Mouse (Mus musculus): Measurements from ENCODE around the gene Reg3g. TPM values are rescaled to one million over a fixed set of nuclear protein-coding genes. Genes with fewer than 3 reads are reported as not detected.
"Not testable (repeated sequence)": the region's sequence is repeated elsewhere in the genome, so short reads cannot be mapped to it uniquely, and the experiment has no call there.

Gene Reg3g
- 10 to 100 TPM in 1 of 2 experiments, not detected in 1; 51.3 TPM for total RNA-seq (2021)
- long read RNA-seq, experiment 1 = 0 reads
- long read RNA-seq, experiment 2, transcript Reg3g-201 (6 exons, 771 nt) = major isoform, 24 of 27 reads
- long read RNA-seq, experiment 2, partial matches to known transcripts = 3 of 27 reads
- long read RNA-seq, experiment 2, other reads (novel, unspliced or antisense) = 0 of 27 reads

DNA sequence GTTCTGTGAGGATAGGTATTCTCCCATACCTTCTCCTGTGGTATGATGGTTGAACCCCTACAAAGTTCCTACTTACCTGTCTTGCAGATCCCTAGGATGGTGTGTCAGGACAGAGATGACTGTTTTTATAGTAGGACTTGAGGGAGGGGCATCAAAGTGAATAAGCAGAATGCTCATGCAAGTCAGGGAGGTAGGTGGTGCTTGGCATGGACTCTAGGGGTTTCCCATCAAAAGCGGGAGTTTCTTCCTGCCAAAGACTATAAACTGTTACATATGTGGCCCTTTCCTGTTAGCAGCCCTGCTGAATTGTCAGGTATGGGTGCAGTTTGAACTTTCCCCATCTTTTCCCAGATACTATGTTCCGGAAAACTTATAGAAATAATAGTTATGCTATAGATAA is at the start of gene Reg3g:
Reg3g (minus strand) TSS at position 101 of the 400 bp plus-strand sequence.
- DNase-seq = no peak

DNA sequence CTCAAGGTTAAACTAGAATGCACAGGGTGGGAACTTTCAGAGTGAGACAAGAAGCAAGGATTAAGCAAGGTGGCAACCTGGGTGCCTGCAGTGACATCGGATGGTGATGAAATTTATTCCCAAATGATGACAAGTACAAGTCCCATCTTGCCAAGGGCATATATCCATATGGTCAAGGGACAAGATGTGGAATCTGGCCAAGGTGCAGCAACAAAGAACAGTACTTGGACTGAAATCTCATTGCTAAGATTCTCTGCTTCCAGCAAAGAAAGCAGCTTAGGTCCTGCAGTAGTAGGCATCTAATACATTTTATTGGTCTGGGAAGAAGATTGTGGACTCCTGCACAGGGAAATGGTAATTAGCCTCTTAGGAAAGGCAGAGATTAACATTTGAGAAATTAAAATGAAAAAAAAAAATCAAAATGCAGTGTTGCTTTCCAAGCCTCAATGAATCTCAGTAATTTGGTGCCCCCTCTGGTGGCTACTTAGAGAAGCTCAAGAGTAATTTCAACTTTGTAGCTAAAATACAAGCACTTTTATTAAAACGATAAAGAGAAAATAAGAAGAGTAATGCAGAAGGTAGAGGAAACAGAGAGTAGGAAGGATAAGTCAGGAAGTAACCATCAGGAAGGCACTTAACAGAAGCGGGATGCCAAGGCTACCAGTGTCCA is 47.2 kb upstream of the Reg3g start:
- DNase-seq = no peak

DNA sequence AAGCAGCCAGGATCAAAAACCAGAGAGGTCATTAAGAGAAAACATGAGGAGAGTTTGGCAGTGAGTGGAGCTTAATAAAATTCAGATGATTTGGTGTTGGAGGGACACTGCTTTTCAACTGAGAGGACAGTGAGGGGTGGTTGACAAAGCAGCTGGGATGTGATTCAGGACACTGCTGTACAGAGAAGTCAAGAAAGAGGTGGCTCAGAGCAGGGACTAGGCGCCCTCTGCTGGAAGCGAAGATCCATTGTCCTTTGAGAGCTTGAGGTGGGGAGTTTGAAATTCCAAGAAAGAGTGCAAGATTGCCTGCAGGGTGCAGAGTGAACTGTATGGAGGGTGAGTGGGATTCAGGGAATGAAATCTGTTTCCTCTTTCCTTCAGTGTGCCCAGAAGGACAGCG is 44.2 kb upstream of the Reg3g start:
- DNase-seq = peak; percentile 4 to 9

DNA sequence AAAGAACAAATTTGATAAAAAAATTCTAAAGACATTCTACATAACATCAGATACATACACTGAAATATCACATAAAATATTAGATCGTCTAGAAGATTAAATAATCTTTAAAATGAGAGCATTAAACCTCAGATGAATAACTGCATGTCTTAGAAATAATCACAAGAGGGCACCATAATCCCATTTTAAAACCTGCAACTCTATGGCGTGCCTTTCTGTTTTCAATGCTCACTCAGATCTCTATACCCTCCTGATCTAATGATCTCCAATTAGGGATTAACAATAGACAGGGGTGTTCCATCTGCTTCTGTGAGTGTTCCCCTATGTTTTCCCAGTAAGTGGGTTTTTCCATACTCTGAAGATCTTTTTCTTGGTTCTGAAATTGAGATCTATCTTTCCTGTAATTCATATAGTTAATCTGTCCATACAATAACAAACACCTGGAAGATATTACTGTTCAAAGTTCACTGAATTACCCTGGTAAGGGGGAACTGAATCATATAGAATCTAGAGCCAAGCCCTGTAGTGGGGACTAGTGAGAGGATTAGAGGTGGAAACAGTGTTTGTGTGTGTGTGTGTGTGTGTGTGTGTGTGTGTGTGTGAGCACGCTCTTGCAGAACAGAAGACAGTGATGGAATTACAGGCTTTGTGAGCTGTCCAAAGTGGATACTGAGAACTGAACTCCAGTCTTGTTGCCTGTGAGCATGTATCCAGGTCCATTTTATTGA is 41.7 kb upstream of the Reg3g start:
- no peak for DNase-seq

DNA sequence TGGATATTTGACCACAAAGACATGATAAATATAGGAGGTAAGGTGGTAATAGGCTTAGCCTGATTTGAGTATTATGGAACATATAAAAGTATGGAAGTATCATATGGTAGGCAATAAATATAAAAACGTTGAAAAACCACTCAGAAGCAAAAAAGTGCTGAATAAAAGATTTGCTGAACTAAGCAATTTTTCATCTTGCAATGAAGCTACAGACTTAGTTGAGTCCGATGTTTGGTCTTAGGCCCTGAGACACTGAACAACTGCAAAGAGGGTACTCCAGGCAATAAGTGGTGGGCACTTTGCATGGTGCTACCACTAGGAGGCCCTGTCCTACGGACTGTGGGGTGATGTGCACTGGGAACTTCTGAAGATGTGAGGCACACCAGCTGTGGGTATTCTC is 37.1 kb upstream of the Reg3g start:
- no peak for DNase-seq

DNA sequence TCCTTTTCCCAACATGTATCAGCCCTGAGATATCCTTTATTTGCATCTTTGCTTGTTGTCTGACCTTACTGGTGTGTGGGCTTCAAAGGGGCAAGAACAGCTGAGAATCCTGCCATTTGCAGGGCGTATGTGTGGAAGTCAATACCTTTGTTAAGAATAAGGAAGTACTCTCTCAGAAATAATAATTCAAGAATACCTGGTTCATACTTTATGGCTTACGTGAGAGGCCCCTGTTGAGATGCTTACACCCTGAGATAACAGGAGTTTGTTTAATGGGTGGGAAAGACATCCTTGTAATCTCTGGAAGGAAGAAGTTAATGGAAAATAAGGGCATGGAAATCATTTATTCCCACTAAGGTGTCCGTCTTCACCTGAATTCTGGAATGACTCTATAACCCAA is 26.0 kb upstream of the Reg3g start:
- DNase-seq = no peak

DNA sequence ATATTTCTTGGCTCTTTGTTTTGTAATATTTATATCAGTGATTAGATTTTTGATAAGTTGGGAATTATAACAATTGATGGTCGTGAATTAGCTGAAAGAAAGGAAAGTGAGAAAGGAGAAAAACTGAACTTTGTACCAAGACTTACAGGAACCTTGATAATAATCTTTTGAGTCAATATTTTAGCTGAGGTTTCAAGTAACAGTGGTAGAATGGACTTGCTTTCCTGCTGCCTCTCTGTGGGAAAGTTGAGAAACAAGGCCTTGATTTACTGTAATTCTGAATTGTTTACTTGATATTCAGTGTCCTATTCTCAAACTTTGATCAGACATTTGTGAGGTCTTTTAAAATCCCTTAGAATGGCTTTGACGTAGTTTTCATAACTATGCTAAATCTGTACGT is 615 bp upstream of the Reg3g start:
- no peak for DNase-seq

DNA sequence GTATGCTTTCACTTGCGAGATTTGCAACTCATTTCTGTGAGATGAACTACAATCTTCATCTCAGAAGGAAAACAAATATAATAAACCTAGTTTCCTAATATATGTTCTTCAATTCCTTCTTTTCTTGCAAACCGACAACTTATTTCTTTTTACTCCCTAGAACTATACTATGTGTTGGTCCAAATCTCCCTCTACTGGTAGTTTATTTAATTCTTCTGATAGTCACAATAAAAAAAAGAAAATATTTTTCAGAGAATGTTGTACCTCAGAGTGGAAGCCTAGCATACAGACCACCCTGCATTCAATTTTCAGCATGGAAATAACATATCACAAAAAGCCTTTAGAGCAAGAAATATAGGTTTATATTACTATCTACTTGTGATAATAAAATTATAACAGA is 5.4 kb downstream of the Reg3g start:
- no peak for DNase-seq

DNA sequence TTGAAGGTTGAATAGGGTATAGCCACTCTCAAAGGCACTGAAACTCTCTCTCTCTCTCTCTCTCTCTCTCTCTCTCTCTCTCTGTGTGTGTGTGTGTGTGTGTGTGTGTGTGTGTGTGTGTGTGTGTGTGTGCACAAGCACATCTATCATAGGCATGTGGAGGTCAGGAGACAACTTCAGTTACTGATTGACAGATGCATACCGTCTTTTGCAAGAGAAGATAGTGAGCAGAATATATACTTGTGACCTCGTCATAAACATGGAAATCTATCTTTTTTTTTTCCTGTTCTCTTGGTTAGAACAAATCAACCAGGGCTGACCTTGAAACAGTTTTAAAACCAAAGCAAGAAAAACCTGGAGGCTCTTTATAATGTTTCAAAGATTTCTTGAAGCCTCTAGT is 6.3 kb downstream of the Reg3g start:
- no peak for DNase-seq

DNA sequence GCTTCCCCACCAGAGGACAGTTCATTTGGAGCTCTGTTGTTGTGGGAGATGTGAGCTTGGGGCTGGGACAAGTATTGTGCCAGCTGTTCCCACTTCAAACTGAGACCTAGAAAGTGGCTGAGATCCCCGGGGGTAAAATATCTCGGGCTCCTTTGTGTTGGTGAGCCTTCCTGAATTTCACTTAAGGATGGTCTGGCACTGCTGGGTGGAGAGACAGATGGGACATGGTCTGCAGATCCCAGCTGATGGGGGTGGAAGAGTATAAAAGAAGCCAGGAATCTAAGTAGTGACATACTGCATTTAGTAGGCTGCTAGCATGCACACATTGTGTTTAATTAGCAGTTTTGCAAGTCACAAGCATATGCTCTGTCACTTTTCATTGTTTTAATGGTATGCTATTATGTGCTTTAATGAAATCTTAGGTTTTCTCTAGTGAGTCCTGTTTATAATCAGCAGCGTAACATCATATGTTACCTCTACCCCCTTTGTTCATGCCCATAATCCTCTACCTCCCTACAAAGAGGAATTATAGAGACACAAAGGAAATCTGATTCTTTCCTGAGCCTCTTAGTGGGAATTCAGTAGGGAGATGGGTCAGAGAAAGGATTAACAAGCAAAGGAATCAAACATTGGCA is 8.4 kb downstream of the Reg3g start:
- no peak for DNase-seq

DNA sequence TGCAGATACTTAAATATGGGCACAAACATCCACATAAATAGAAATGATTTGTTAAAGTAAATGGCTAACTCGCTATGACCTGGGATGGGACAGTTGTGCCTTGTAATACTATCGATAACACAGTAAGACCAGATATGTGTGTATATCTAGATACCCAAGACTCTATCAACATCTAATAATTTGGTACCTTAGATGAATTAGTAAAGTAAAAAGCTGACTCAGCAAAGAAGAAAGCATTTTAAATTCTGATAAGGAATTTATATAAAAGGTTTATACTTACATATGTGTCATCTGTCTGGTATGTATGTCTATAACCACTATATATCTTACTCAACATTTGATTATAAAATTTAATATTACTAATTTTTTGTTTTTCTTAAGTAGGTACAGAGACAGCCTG is 15.9 kb downstream of the Reg3g start:
- no peak for DNase-seq

DNA sequence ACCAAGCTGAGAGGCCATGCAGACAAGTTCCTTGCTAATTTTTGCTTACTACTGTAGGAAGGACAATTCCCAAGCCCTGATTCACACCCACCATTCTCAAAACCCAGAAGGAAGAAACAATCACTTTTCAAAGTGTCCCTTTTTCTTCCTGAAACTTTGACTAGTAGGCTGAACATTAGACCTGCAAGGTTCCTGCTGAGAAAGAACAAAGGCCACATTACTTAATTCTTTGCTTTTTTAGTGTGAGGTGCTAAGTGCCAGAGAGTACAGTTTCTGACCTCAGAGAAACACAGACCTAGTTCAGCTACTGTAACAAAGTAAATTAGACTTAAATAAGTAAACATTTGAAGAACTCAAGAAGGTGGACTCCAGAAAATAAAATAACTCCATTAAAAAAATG is 20.3 kb downstream of the Reg3g start:
- no peak for DNase-seq

DNA sequence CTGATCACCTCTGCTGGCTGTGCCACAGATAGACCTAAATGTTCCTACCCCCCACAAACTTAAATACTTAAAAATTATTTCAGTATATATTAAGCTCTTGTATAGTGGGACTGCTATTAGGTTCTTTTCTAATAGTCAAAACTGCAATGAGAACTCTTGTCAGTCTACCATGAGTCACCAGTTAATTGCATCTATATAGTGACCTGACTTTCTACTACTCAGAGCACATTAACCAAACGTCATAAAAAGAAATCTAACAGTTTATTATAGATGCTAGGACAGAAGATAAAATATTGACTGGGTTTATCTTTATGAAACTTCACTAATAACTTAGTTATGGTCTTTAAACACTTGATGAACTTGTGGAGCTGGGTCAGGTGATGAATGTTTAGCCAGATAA is 21.5 kb downstream of the Reg3g start:
- no peak for DNase-seq

DNA sequence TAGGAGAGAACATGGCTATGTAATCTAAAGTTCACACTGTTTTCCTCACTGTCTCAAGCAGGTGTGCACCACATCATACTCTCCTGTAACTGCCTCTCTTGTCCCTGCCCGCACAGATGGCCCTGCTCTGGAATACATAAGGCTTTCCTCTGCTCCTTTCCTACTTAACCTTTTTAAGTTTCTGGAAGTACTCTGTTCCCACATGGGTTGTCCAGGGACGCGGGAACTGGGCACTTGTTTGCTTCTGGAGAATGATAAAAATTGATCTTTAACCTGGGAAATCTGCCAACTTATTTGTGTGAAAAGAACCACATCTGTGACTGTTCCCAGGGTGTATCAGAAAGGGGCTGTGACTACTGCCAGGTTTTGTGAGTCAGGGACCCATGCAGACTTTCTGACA is 43.2 kb downstream of the Reg3g start:
- DNase-seq = no peak

DNA sequence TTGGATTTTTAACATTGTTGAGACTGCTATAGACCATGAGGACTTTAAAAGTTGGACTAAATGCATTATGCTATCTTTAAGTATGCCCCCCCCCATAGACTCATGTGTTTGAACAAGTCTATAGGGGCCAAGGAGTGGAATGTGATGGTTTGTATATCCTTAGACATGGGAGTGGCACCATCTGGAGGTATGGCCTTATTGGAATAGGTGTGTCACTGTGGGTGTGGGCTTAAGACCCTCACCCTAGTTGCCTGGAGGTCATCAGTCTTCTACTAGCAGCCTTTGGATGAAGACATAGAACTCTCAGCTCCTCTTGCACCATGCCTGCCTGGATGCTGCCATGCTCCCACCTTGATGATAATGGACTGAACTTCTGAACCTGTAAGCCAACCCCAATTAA is 46.3 kb downstream of the Reg3g start, which contains the start of gene Reg1:
Reg1 (plus strand) TSS at position 301 of the 400 bp plus-strand sequence.
- DNase-seq = not testable (repeated sequence)

Other genes starting within 250 kb of the Reg3g start
- not detected for gene Reg3b, start 98.2 kb downstream of the Reg3g start, total RNA-seq (2021)
- gene Reg3d, start 90.0 kb downstream of the Reg3g start, total RNA-seq (2021) = not detected
- not detected for gene Reg3a, start 88.2 kb downstream of the Reg3g start, total RNA-seq (2021)
- gene Reg2, start 73.2 kb downstream of the Reg3g start, total RNA-seq (2021) = not detected
- not detected for gene Reg1, start 46.2 kb downstream of the Reg3g start, total RNA-seq (2021)

Measured in heart, adult 18-20 months (tissue).